Comparison of ENCODE assay signal across 7 mouse cellular contexts in genomic region chr14:59597398-59598259, GRCm38 (mm10). TPM values are rescaled to one million over a fixed set of nuclear protein-coding genes. Genes with fewer than 3 reads are reported as not detected.
DNase-seq lines count a peak whose midpoint lies in the region; ATAC-seq lines count a peak whose summit lies in the region.

Gene Cdadc1 (minus strand): TSS chr14:59597959.

- peak within 1 kb of the TSS; percentile 89 for H3K9ac ChIP-seq in intestine, embryonic 16.5 days (ENCODE audit: low read depth, low read length)
- H3K9ac ChIP-seq in midbrain, embryonic 11.5 days (ENCODE audit: low read length) = peak within 1 kb of the TSS; percentile 76

- intact Hi-C loops in gastrocnemius, postnatal 36 days (cut with DNase I) = loop anchor here (5.0 kb wide), 1 partner anchor 650 kb away; no protein-coding TSS in a partner anchor
- intact Hi-C loops in left cerebral cortex, postnatal 36 days (cut with DNase I) = loop anchor here (10.0 kb wide), 1 partner anchor 443 kb away; no protein-coding TSS in a partner anchor

- H3K4me1 ChIP-seq in intestine, embryonic 16.5 days (ENCODE audit: control insufficient read depth, insufficient read depth, low read length) = peaks cover 12% of the 10 kb centered on the region
- peaks cover 6% of the 10 kb centered on the region for H3K4me1 ChIP-seq in midbrain, embryonic 11.5 days (ENCODE audit: control insufficient read depth, insufficient read depth, low read length)

- H3K36me3 ChIP-seq in intestine, embryonic 16.5 days (ENCODE audit: control insufficient read depth, insufficient read depth, low read length) = no peaks in the 10 kb centered on the region
- H3K36me3 ChIP-seq in midbrain, embryonic 11.5 days (ENCODE audit: control insufficient read depth, insufficient read depth, low read length) = no peaks in the 10 kb centered on the region; the same call in 1 of the 2 replicates

- H3K27me3 ChIP-seq in intestine, embryonic 16.5 days (replicated peaks; ENCODE audit: control insufficient read depth, insufficient read depth, low read length) = no peaks in the 10 kb centered on the region
- H3K27me3 ChIP-seq in midbrain, embryonic 11.5 days (ENCODE audit: control insufficient read depth, insufficient read depth, low read length) = no peaks in the 10 kb centered on the region

- WGBS in intestine, embryonic 16.5 days = under 1% methylated on average over 46 of the region's 48 CpGs
- WGBS in midbrain, embryonic 11.5 days = 0% methylated on average over 47 of the region's 48 CpGs

- H3K4me3 ChIP-seq in intestine, embryonic 16.5 days (ENCODE audit: low read length) = peak within 1 kb of the TSS; percentile 96
- H3K4me3 ChIP-seq in midbrain, embryonic 11.5 days (ENCODE audit: low read depth, low read length) = peak within 1 kb of the TSS; percentile 83

- peak; percentile 97 for DNase-seq in adrenal gland, adult 2 months
- DNase-seq in embryo, embryonic 11.5 days (ENCODE audit: low read depth, low spot score) = peak; percentile 86
- DNase-seq in gastrocnemius, postnatal 36 days = peak; percentile 90 to 98
- DNase-seq in left cerebral cortex, postnatal 36 days (ENCODE audit: low spot score in 2 of 2) = peak; percentile 95 to 99
- peak; percentile 100 for DNase-seq in midbrain, embryonic 11.5 days (ENCODE audit: low spot score, missing footprints)
- DNase-seq in skeletal muscle tissue, adult 2 months (ENCODE audit: low read depth, low spot score) = peak; percentile 90

- H3K9me3 ChIP-seq in intestine, embryonic 16.5 days (ENCODE audit: control insufficient read depth, low read length) = no peaks in the 10 kb centered on the region
- H3K9me3 ChIP-seq in midbrain, embryonic 11.5 days (ENCODE audit: control insufficient read depth, low read length) = no peaks in the 10 kb centered on the region

- peak; percentile 91 for ATAC-seq in intestine, embryonic 16.5 days
- peak; percentile 95 for ATAC-seq in midbrain, embryonic 11.5 days (ENCODE audit: low FRiP score)

- H3K4me2 ChIP-seq in intestine, embryonic 16.5 days (ENCODE audit: low read depth, low read length) = peak within 1 kb of the TSS; percentile 89
- H3K4me2 ChIP-seq in midbrain, embryonic 11.5 days = peak within 1 kb of the TSS; percentile 67

- H3K27ac ChIP-seq in intestine, embryonic 16.5 days (ENCODE audit: low read length) = peak within 1 kb of the TSS; percentile 66
- no peak within 1 kb of the TSS for H3K27ac ChIP-seq in midbrain, embryonic 11.5 days (ENCODE audit: low read depth, low read length)

RNA-seq across cellular contexts. Expression of gene Cdadc1, which starts in this region (rescaled TPM):
- total RNA-seq in adrenal gland, adult 2 months (2021) = 10 to 100 TPM; 55.9 to 68.2 TPM
- polyA plus RNA-seq in adrenal gland, adult 2 months (2012; rRNA removed) = 2.2 and 3.7 TPM in 2 replicates
- 10 to 100 TPM; 29.3 to 38.0 TPM for total RNA-seq in gastrocnemius, postnatal 36 days (2021)
- polyA plus RNA-seq in intestine, embryonic 16.5 days (2015; fragmentation: Nextera tagmentation; extraction: Ambion mirVana) = 30.4 and 32.3 TPM in 2 replicates
- 10 to 100 TPM; 74.7 to 75.4 TPM for total RNA-seq in left cerebral cortex, postnatal 36 days (2021)
- polyA plus RNA-seq in midbrain, embryonic 11.5 days (2014; fragmentation: Nextera tagmentation; extraction: Ambion mirVana) = 33.3 and 33.7 TPM in 2 replicates
